Mouse (Mus musculus) ES-E14 (cell line): ENCODE results near the gene Tle2. TPM values are rescaled to one million over a fixed set of nuclear protein-coding genes. Genes with fewer than 3 reads are reported as not detected.
A peak's percentile ranks its signal among the peaks of the same experiment; 100 is the strongest.

ENCODE experiments used
- DNase-seq: peaks from one replicate; pipeline ENCODE4 v3.0.0-alpha.2; 2013; ENCODE audit warnings: low read depth, low spot score
- H3K27ac ChIP-seq: 2 replicates; pipeline ENCODE4 v1.5.1; 2012; ENCODE audit warnings: low read depth, mild to moderate bottlenecking, low read length, moderate library complexity, mixed read lengths; ENCODE audit not compliant: poor library complexity, insufficient read depth, severe bottlenecking
- H3K36me3 ChIP-seq: 2 replicates; pipeline ENCODE4 v1.6.1; 2012; ENCODE audit warnings: mild to moderate bottlenecking, low read length, moderate library complexity, mixed read lengths; ENCODE audit not compliant: control insufficient read depth, poor library complexity, insufficient read depth, severe bottlenecking
- H3K4me1 ChIP-seq, 2 experiments: fragments of 150-350 bp in 1 of 2; sonication (generic) in 1 of 2; 2 replicates each; pipeline ENCODE4 v1.6.1; 2012; ENCODE audit warnings: low read length in 2 of 2, mild to moderate bottlenecking in 1 of 2, mixed read lengths in 1 of 2; ENCODE audit not compliant: control insufficient read depth in 2 of 2, insufficient read depth in 2 of 2, poor library complexity in 1 of 2
- H3K4me3 ChIP-seq, 2 experiments: fragments of 150-350 bp in 1 of 2; sonication (generic) in 1 of 2; 2 replicates each; pipeline ENCODE4 v1.5.1; 2012; ENCODE audit warnings: low read length in 2 of 2, low read depth in 1 of 2, mild to moderate bottlenecking in 1 of 2, mixed read lengths in 1 of 2; ENCODE audit not compliant: insufficient read depth in 1 of 2, poor library complexity in 1 of 2, severe bottlenecking in 1 of 2
- H3K9ac ChIP-seq: 2 replicates; pipeline ENCODE4 v1.6.1; 2012; ENCODE audit warnings: low read depth, mild to moderate bottlenecking, low read length, mixed read lengths; ENCODE audit not compliant: poor library complexity, insufficient read depth, severe bottlenecking
- H3K9me3 ChIP-seq: fragments of 150-350 bp; sonication (generic); 2 replicates; pipeline ENCODE4 v1.6.1; 2012; ENCODE audit warnings: low read depth, mild to moderate bottlenecking, low read length; ENCODE audit not compliant: control insufficient read depth, insufficient read depth
- CHD2 ChIP-seq: IDR thresholded peaks from 2 replicates; pipeline ENCODE4 v1.6.1; 2014; ENCODE audit warnings: mild to moderate bottlenecking, low read depth, low read length, inconsistent platforms
- HCFC1 ChIP-seq: IDR thresholded peaks from 2 replicates; pipeline ENCODE4 v1.6.1; 2012; ENCODE audit warnings: low read length, inconsistent platforms, borderline replicate concordance; ENCODE audit not compliant: insufficient read depth
- MAFK ChIP-seq: IDR thresholded peaks from 2 replicates; pipeline ENCODE4 v1.6.1; 2014; ENCODE audit warnings: mild to moderate bottlenecking, low read depth, low read length, inconsistent platforms; ENCODE audit not compliant: insufficient read depth
- ZC3H11A ChIP-seq: IDR thresholded peaks from 2 replicates; pipeline ENCODE4 v1.6.1; 2012; ENCODE audit warnings: low read depth, mild to moderate bottlenecking, inconsistent platforms, low read length, borderline replicate concordance
- ZNF384 ChIP-seq: IDR thresholded peaks from 2 replicates; pipeline ENCODE4 v1.6.1; 2012; ENCODE audit warnings: low read depth, low read length, inconsistent platforms
- in situ Hi-C, 2 experiments: fragments of 600-800 bp; cut with MboI; formaldehyde crosslinking; loops; one replicate each; pipeline ENCODE4 v1.15.1; 2025; ENCODE audit warnings: low sequenced_read_pairs in 2 of 2, inconsistent platforms in 1 of 2; ENCODE audit not compliant: unreplicated experiment in 2 of 2
- total RNA-seq: library from RNA; depleted of rRNA; stranded (reverse); fragments of 300-350 nt; gene quantifications from 2 replicates; pipeline ENCODE4 v1.2.3, GENCODE M21; 2012

Tle2 gene
- total RNA-seq, 1 experiment = 2.4 TPM

DNA sequence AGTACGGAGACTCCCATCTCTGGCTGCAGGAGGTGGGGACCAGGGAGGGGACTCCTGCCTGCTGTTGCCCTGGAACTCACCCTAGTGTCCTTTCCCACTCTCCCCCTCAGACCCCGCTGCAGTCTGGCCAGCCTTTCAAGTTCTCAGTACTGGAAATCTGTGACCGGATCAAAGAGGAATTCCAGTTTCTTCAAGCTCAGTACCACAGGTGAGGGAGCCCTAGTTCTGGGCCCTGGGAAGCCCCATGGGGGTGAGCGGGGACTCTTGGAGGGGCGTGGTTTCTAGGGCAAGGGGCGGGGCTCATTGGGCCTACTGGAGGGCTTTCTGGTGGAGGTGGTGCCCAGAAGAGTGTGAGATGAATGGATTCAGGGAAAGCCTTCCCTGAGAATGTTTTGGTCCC is 1.3 kb downstream of the Tle2 start:
- no peaks in the 10 kb centered on the region for H3K36me3 ChIP-seq
- no peak overlapping the region for H3K27ac ChIP-seq
- H3K4me1 ChIP-seq = peaks cover 2 to 20% of the 10 kb centered on the region in 2 experiments; a peak in 2 of 4 replicates
- no peaks in the 10 kb centered on the region for H3K9me3 ChIP-seq
- H3K4me3 ChIP-seq = peak overlapping the region; percentile 52 to 55; a peak in 2 of 4 replicates
- TF ChIP-seq ZC3H11A = no peak
- DNase-seq = no peak
- in situ Hi-C loops = no loop called here
- no peak overlapping the region for H3K9ac ChIP-seq

DNA sequence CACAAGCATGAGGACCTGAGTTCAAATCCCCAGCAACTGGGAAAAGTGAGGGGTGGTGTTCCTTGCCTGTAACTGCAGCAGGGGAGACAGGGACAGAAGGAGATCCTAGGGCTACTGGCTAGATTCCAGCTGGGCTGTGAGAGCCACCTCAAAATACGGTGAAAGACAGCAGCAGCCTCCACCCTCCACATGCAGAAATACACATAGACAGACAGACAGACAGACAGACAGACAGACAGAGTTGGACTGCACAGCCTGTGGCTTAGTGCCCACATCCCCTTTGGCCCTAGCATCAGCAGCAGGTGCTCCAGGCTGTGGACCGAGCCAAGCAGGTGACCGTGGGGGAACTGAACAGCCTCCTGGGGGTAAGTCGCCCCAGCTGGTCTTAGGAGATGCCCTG is 5.6 kb downstream of the Tle2 start:
- Histone ChIP-seq H3K27ac (no peak overlapping the region), H3K9me3 (no peaks in the 10 kb centered on the region), H3K36me3 (no peaks in the 10 kb centered on the region), H3K4me1 (peaks cover 0 to 5% of the 10 kb centered on the region in 2 experiments; a peak in 1 of 4 replicates), H3K9ac (no peak overlapping the region), H3K4me3 (peak overlapping the region in 1 of 2 experiments; percentile 38; a peak in 2 of 4 replicates)
- no peak for DNase-seq
- no peak for TF ChIP-seq CHD2
- no peak for TF ChIP-seq ZNF384
- TF ChIP-seq MAFK = no peak
- no peak for TF ChIP-seq HCFC1
- no peak for TF ChIP-seq ZC3H11A
- in situ Hi-C loops = no loop called here

DNA sequence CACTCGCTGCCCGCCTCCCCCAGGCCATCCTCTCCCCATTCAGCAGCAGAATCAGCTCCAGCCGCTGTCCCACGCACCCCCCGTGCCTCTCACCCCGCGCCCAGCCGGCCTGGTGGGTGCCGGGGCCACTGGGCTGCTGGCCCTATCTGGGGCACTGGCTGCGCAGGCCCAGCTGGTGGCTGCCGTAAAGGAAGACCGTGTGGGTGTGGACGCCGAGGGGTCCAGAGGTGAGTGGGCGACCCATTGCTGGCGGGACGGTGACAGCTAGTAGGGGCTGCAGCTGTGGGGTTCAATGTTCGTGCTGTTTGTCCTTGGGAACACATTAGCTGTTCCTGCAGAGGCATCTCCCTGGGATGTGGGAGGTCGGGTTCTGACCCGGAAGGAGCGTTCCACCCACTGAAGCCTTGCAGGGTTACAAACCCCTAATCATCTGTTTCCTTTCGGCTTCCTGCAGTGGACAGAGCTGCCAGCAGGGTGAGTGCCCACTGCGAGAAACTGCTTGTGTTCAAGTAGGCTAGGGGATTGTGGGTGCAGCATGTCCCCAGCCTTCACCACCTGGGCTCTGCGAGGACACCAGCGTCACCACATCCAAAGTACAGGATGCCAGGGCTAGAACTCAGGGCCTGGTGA is 6.2 kb downstream of the Tle2 start:
- Histone ChIP-seq H3K36me3 (no peaks in the 10 kb centered on the region), H3K27ac (no peak overlapping the region), H3K4me3 (peak overlapping the region in 1 of 2 experiments; percentile 38; a peak in 2 of 4 replicates), H3K9ac (no peak overlapping the region), H3K9me3 (no peaks in the 10 kb centered on the region), H3K4me1 (peaks cover 0 to 5% of the 10 kb centered on the region in 2 experiments; a peak in 1 of 4 replicates)
- TF ChIP-seq CHD2 = no peak
- TF ChIP-seq ZNF384 = no peak
- TF ChIP-seq MAFK = no peak
- no peak for TF ChIP-seq ZC3H11A
- no peak for TF ChIP-seq HCFC1
- no peak for DNase-seq
- in situ Hi-C loops = no loop called here

DNA sequence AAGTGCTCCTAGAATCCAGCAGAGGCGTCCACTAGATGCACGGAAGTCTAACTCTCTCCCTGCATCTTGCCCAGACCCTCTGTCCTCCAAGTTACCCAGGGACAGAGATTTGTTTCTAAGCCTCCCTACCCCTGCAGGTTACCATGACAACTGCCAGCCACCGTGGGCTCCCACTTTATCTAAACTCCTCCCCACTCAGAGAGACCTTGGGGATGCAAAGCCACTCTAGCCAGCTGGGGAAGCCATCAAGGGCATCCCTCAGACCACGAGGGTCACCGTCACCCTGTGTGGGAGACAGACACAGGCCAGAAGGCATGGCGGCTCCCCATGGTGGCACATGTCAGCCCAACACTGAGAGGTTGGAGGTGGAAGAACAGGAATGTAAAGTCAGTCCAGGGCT is 9.0 kb downstream of the Tle2 start:
- DNase-seq = no peak
- Histone ChIP-seq H3K4me1 (peaks cover 0 to 12% of the 10 kb centered on the region in 2 experiments; a peak in 1 of 4 replicates), H3K9me3 (no peaks in the 10 kb centered on the region), H3K36me3 (no peaks in the 10 kb centered on the region), H3K4me3 (no peak overlapping the region), H3K27ac (no peak overlapping the region), H3K9ac (no peak overlapping the region)
- in situ Hi-C loops = no loop called here
- no peak for TF ChIP-seq MAFK
- no peak for TF ChIP-seq ZNF384
- TF ChIP-seq ZC3H11A = no peak
- no peak for TF ChIP-seq CHD2
- TF ChIP-seq HCFC1 = no peak

GRCm38 (mm10) chr10:81588739-81589138 is 14.4 kb downstream of the Tle2 start:
- Histone ChIP-seq H3K9me3 (no peaks in the 10 kb centered on the region), H3K36me3 (no peaks in the 10 kb centered on the region), H3K27ac (no peak overlapping the region), H3K4me1 (peaks cover 2 to 13% of the 10 kb centered on the region in 2 experiments; a peak in 2 of 4 replicates), H3K4me3 (no peak overlapping the region), H3K9ac (no peak overlapping the region)
- TF ChIP-seq ZC3H11A (no peak), HCFC1 (no peak), MAFK (no peak), ZNF384 (no peak), CHD2 (no peak)
- in situ Hi-C loops = no loop called here
- DNase-seq = no peak
